Mouse (Mus musculus) forebrain, embryonic 14.5 days (tissue): ENCODE data around the gene Zfp235. TPM values are rescaled to one million over a fixed set of nuclear protein-coding genes. Genes with fewer than 3 reads are reported as not detected.

Experiments used
- ATAC-seq: fragments of 200-750 bp; cut with Nextera tagmentation; 2 replicates; pipeline ENCODE4 v1.8.0; 2017; ENCODE audit warnings: mild to moderate bottlenecking, moderate library complexity
- DNase-seq: peaks from one replicate; pipeline ENCODE4 v3.0.0-alpha.2; 2015; ENCODE audit warnings: low spot score
- H3K27ac ChIP-seq: fragments of 300-500 bp; sonication (generic); 2 replicates; pipeline ENCODE4 v1.5.1; 2014; ENCODE audit warnings: low read depth, mild to moderate bottlenecking, control low read depth, low read length, moderate library complexity
- H3K27me3 ChIP-seq: fragments of 300-500 bp; sonication (generic); replicated peaks from 2 replicates; pipeline ENCODE4 v1.6.1; 2014; ENCODE audit warnings: low read length, control low read depth, mixed read lengths; ENCODE audit not compliant: control insufficient read depth, insufficient read depth
- H3K36me3 ChIP-seq: fragments of 300-500 bp; sonication (generic); 2 replicates; pipeline ENCODE4 v1.6.1; 2014; ENCODE audit warnings: low read length, control low read depth; ENCODE audit not compliant: control insufficient read depth, insufficient read depth
- H3K4me1 ChIP-seq: fragments of 300-500 bp; sonication (generic); 2 replicates; pipeline ENCODE4 v1.6.1; 2014; ENCODE audit warnings: antibody characterized with exemption, low read length, control low read depth; ENCODE audit not compliant: control insufficient read depth, insufficient read depth
- H3K4me2 ChIP-seq: fragments of 300-500 bp; sonication (generic); 2 replicates; pipeline ENCODE4 v1.6.1; 2014; ENCODE audit warnings: mild to moderate bottlenecking, control low read depth, low read length
- H3K4me3 ChIP-seq: fragments of 300-500 bp; sonication (generic); 2 replicates; pipeline ENCODE4 v1.5.1; 2014; ENCODE audit warnings: low read depth, low read length, control low read depth
- H3K9ac ChIP-seq: fragments of 300-500 bp; sonication (generic); 2 replicates; pipeline ENCODE4 v1.6.1; 2014; ENCODE audit warnings: mild to moderate bottlenecking, low read length, control low read depth, moderate library complexity
- H3K9me3 ChIP-seq: fragments of 300-500 bp; sonication (generic); replicated peaks from 2 replicates; pipeline ENCODE4 v1.6.1; 2016; ENCODE audit warnings: low read length, control low read depth, mixed read lengths; ENCODE audit not compliant: control insufficient read depth
- WGBS: fragments of 180-500 bp; shearing (Covaris S2); extraction: QIAGEN DNeasy Blood & Tissue Kit; methylation state at CpG from one replicate; pipeline ENCODE4 v1.1.7; 2014; 5-methylcytosine and 5-hydroxymethylcytosine counted together
- polyA plus RNA-seq: library from polyadenylated mRNA; unstranded; fragments of >200 nt; fragmentation: Nextera tagmentation; extraction: Ambion mirVana; gene quantifications from 2 replicates; pipeline ENCODE4 v1.2.1, GENCODE M21; 2014

Gene Zfp235
- polyA plus RNA-seq = 22.8 and 26.7 TPM in 2 replicates

DNA sequence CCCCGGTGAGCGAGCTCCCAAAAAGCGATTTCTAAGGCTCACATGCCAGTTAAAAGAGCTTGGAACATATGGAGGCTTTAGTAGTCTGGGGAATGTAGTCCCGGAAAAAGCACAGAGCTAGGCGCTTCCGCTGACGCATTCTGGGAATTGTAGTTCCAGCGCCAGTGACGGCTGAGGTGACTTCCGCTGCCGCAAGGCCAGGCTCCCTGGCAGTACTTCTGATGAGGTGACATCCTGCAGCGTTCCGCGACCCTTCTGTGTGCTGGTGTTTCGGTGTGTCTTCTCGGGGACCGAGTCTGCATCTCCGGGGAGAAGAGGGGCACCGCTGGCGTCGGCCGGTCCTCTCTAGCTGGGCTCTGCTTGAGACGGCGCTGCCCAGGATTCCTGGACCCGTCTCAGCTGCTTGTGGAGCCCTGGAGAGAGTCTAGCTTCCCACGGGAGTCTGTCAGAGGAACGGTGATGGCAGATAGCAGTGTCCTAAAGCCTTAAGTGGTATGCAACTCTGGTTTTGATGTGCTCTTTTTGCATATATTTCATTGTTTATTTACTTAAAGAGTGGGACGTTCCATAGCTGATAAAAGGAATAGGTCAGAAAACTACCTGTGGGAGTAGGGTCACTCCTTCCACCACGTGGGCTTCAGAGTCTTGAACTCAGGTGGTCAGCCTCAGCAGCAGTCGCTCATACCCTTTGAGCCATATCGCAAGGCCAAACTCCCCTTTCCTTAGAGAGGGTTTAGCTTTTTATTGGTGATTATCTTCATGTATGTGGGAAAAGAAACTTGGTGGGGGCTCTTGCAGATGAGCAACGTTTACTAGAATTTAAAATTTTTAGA is at the start of gene Zfp235:
TSS of gene Zfp235 (plus strand) at position 174 of the 833 bp plus-strand sequence.
- DNase-seq (peak; percentile 96), ATAC-seq (peak; percentile 97)
- Histone ChIP-seq H3K9me3 (no peaks in the 10 kb centered on the region), H3K4me3 (peak within 1 kb of the TSS; percentile 63), H3K27ac (peak within 1 kb of the TSS; percentile 35; the same call in 1 of the 2 replicates), H3K9ac (peak within 1 kb of the TSS; percentile 81), H3K27me3 (no peaks in the 10 kb centered on the region), H3K4me2 (peak within 1 kb of the TSS; percentile 73), H3K4me1 (peaks cover 6% of the 10 kb centered on the region; the same call in 1 of the 2 replicates), H3K36me3 (peaks cover 27% of the 10 kb centered on the region)
- WGBS = 4% methylated on average over 32 of the region's 32 CpGs

DNA sequence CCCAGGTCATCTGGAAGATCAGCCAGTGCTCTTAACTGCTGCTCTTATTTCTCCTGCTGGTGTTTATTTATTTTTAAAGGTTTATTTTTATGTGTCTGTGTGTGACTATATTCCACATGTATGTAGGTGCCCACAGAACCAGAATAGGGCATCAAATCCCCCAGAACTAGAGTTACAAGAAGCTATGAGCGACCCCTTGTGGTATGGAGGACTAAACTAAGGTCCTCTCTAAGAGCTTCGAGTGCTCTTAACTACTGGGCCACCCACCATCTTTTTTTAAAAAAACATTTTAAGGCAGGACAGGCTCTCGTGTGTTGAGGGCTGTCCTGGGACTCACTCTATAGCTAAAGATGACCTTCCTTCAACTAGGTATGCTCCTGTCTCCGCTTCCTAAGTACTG is 47.1 kb upstream of the Zfp235 start:
- peaks cover 10% of the 10 kb centered on the region for H3K4me1 ChIP-seq
- H3K27me3 ChIP-seq = no peaks in the 10 kb centered on the region
- DNase-seq = no peak
- H3K36me3 ChIP-seq = peaks cover 27% of the 10 kb centered on the region
- no peak overlapping the region for H3K9ac ChIP-seq
- WGBS = 95% methylated on average over 4 of the region's 4 CpGs
- H3K4me3 ChIP-seq = no peak overlapping the region
- no peak for ATAC-seq
- peaks cover 6% of the 10 kb centered on the region; the same call in 1 of the 2 replicates for H3K9me3 ChIP-seq
- no peak overlapping the region for H3K4me2 ChIP-seq
- no peak overlapping the region for H3K27ac ChIP-seq

DNA sequence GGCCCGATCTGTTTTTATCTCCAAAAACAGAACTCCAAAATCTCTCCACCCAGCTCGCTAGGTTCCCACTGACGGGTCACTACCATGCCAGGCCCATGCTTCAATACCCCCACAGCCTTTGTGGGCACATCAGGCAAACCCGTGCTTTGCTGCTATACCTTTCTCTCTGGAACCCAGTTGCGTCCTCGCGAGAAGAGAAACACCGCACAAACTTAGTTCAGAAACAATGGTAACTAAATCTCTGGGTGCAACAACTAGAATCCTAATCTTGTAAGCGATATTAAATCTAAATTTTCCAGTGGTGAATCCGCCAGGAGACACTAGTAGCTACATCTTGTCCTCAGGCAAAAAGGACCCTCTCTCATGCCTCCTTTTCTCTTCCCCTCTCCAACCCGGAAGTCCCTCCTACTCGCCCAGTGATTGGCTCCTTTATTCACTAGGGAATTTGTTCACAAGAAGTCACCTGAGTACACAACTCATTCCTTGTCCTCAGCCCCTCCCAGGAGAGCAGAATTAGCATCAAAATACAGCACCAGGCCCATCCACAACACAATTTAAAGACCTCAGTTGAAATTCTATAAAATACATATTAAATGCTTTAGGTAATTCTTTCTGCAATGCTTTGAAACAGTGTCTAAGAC is 46.4 kb upstream of the Zfp235 start:
- 97% methylated on average over 12 of the region's 12 CpGs for WGBS
- Histone ChIP-seq H3K9me3 (peaks cover 6% of the 10 kb centered on the region; the same call in 1 of the 2 replicates), H3K27me3 (no peaks in the 10 kb centered on the region), H3K27ac (no peak overlapping the region), H3K4me2 (no peak overlapping the region), H3K4me1 (peaks cover 7% of the 10 kb centered on the region), H3K9ac (no peak overlapping the region), H3K4me3 (no peak overlapping the region), H3K36me3 (peaks cover 27% of the 10 kb centered on the region)
- DNase-seq = no peak
- ATAC-seq = no peak

GRCm38 (mm10) chr7:24104403-24104802 is 29.6 kb upstream of the Zfp235 start:
- no peak overlapping the region for H3K9ac ChIP-seq
- H3K36me3 ChIP-seq = peaks cover 98% of the 10 kb centered on the region
- DNase-seq = no peak
- no peak overlapping the region for H3K27ac ChIP-seq
- no peak overlapping the region for H3K4me2 ChIP-seq
- 93% methylated on average over 9 of the region's 9 CpGs for WGBS
- no peaks in the 10 kb centered on the region for H3K27me3 ChIP-seq
- peaks cover 88% of the 10 kb centered on the region for H3K9me3 ChIP-seq
- ATAC-seq = no peak
- H3K4me3 ChIP-seq = no peak overlapping the region
- H3K4me1 ChIP-seq = no peaks in the 10 kb centered on the region

DNA sequence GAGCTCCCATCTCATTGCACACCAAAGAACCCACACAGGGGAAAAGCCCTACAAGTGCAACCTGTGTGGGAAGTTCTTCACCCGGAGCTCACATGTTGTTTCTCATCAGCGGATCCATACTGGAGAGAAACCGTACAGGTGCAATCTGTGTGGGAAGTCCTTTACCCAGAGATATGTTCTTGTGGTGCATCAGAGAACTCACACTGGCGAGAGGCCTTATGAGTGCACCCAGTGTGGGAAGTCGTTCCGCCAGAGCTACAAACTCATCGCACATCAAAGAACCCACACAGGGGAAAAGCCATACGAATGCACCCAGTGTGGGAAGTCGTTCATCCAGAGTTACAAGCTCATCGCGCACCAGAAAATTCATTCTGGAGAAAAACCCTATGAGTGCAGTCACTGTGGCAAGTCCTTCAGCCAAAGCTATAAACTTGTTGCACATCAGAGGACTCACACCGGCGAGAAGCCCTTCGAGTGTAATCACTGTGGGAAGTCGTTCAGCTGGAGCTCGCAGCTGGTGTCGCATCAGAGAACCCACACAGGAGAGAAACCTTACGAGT is 28.7 kb upstream of the Zfp235 start:
- H3K4me1 ChIP-seq = no peaks in the 10 kb centered on the region
- ATAC-seq = no peak
- no peak overlapping the region for H3K27ac ChIP-seq
- no peak overlapping the region for H3K4me2 ChIP-seq
- DNase-seq = no peak
- H3K9ac ChIP-seq = no peak overlapping the region
- no peak overlapping the region for H3K4me3 ChIP-seq
- H3K27me3 ChIP-seq = no peaks in the 10 kb centered on the region
- H3K36me3 ChIP-seq = peaks cover 90% of the 10 kb centered on the region
- peaks cover 91% of the 10 kb centered on the region for H3K9me3 ChIP-seq
- WGBS = 96% methylated on average over 18 of the region's 18 CpGs

GRCm38 (mm10) chr7:24110839-24111238 is 23.1 kb upstream of the Zfp235 start:
- 94% methylated on average over 7 of the region's 7 CpGs for WGBS
- peaks cover 7% of the 10 kb centered on the region; the same call in 1 of the 2 replicates for H3K4me1 ChIP-seq
- no peak overlapping the region for H3K27ac ChIP-seq
- no peaks in the 10 kb centered on the region for H3K27me3 ChIP-seq
- H3K36me3 ChIP-seq = peaks cover 34% of the 10 kb centered on the region
- ATAC-seq = no peak
- no peak for DNase-seq
- no peak overlapping the region for H3K4me2 ChIP-seq
- H3K4me3 ChIP-seq = no peak overlapping the region
- no peak overlapping the region for H3K9ac ChIP-seq
- H3K9me3 ChIP-seq = peaks cover 38% of the 10 kb centered on the region

GRCm38 (mm10) chr7:24111772-24112155 is 22.2 kb upstream of the Zfp235 start:
- H3K4me1 ChIP-seq = peaks cover 7% of the 10 kb centered on the region; the same call in 1 of the 2 replicates
- peak overlapping the region; percentile 88 for H3K4me2 ChIP-seq
- no peak for DNase-seq
- no peak; the same call in 1 of the 2 replicates for ATAC-seq
- peaks cover 24% of the 10 kb centered on the region for H3K36me3 ChIP-seq
- peak overlapping the region; percentile 47; the same call in 1 of the 2 replicates for H3K9ac ChIP-seq
- 3% methylated on average over 9 of the region's 9 CpGs for WGBS
- H3K27ac ChIP-seq = no peak overlapping the region
- H3K4me3 ChIP-seq = peak overlapping the region; percentile 62
- H3K27me3 ChIP-seq = no peaks in the 10 kb centered on the region
- H3K9me3 ChIP-seq = peaks cover 29% of the 10 kb centered on the region

DNA sequence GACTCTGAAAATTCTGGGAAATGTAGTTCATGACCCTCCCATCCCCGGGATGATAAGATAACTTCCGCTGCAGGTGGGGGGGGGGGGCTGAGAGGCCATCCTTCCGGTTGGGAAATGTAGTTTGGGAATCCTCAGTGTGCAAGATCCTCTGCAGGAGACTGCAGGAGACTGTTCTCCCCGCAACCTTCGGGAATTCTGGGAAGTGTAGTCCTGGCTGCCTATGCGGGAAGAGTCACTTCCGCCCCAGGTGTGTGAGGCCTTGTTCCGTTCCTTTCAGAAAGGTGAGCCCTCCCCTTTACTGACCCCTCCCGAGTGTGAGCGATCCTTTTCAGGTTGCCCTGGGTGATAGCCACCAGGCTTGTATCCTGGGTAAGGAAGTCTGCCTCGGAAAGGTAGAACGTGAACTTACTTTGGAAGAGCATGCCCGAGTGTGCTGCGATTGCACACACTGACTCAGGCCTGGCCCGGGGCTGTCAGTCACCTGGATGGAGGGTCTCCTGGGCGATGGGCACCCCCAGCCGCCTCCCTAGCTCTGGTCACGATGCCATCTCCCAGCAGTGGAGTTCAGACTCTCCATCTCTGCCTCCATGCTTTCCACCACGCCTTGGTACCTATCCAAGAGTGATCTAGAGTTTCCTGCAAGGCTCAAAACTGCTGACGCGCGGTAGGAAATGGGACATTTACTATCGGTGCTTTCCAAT is 21.7 kb upstream of the Zfp235 start, which contains the start of gene Zfp112:
TSS of gene Zfp112 (plus strand) at position 159 of the 701 bp plus-strand sequence.
- under 1% methylated on average over 23 of the region's 23 CpGs for WGBS
- Histone ChIP-seq H3K9me3 (peaks cover 23% of the 10 kb centered on the region), H3K9ac (peak within 1 kb of the TSS; percentile 82), H3K27me3 (no peaks in the 10 kb centered on the region), H3K27ac (peak within 1 kb of the TSS; percentile 52), H3K36me3 (peaks cover 19% of the 10 kb centered on the region), H3K4me3 (peak within 1 kb of the TSS; percentile 62), H3K4me1 (peaks cover 7% of the 10 kb centered on the region; the same call in 1 of the 2 replicates), H3K4me2 (peak within 1 kb of the TSS; percentile 88)
- DNase-seq (peak; percentile 98), ATAC-seq (peak; percentile 97)
